ENCODE assay signal across 17 mouse cellular contexts in the genomic region with DNA sequence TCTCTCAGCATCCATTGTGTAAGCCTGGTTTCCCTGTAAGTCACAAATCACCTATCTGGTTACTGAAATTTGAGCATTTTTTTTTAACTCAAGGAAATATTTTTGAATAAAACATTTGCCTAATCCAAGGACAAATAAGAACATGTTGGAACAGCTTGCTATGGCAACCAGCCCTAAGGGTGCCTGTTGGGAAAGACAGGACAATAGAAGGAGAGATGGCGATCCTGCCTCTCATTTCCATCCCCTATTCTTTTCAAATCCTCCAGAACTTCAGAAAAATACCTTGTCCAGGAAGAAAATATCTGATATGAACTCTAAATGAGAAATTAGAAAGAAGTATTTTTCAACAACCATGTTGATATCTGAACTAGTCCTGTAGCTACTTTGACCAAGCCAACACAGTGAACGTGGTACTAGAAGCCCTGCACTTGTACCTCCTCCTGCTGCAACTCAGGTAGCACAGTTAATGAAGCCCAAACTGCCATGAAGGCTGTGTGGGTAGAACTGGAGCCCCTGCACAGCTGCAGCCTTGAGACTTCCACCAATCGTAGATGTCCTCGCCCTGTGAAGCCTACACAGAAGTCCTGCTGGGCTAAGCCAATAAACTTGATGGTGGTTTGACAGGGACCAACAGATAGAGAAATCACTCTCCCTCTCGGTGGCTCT.
"Had no signal": no experiment of that assay in that cellular context is flagged by ENCODE, and none has a peak within 500 bp of the region (broad histone marks: within the 10 kb centered on the region; RNA-seq: fewer than 3 reads in every experiment).

No protein-coding gene starts in this region.

- H3K27ac ChIP-seq: liver, embryonic 15.5 days; lung, embryonic 15.5 days; macrophage; midbrain, embryonic 13.5 days; neural tube, embryonic 12.5 days; stomach, embryonic 15.5 days; stomach, postnatal 0 days had no signal

- H3K4me2 ChIP-seq: liver, embryonic 15.5 days; lung, embryonic 15.5 days; midbrain, embryonic 13.5 days; neural tube, embryonic 12.5 days; stomach, embryonic 15.5 days had no signal

- ATAC-seq: liver, postnatal 0 days; lung, postnatal 0 days; midbrain, embryonic 13.5 days had no signal

- H3K9me3 ChIP-seq: liver, embryonic 15.5 days; lung, embryonic 15.5 days; midbrain, embryonic 13.5 days; neural tube, embryonic 12.5 days; stomach, embryonic 15.5 days had no signal

- H3K4me1 ChIP-seq: lung, embryonic 15.5 days; neural tube, embryonic 12.5 days; stomach, embryonic 15.5 days had no signal

- H3K27me3 ChIP-seq: liver, embryonic 15.5 days; lung, embryonic 15.5 days; megakaryocyte, embryonic 14.5 days; midbrain, embryonic 13.5 days; neural tube, embryonic 12.5 days; stomach, embryonic 15.5 days had no signal

- H3K4me3 ChIP-seq: liver, embryonic 15.5 days; lung, embryonic 15.5 days; megakaryocyte, embryonic 14.5 days; midbrain, embryonic 13.5 days; neural tube, embryonic 12.5 days; stomach, embryonic 15.5 days had no signal

- H3K9ac ChIP-seq: liver, embryonic 15.5 days; liver, postnatal 0 days; lung, embryonic 15.5 days; midbrain, embryonic 13.5 days; neural tube, embryonic 12.5 days; stomach, embryonic 15.5 days had no signal

- H3K36me3 ChIP-seq: lung, embryonic 15.5 days; stomach, embryonic 15.5 days had no signal

- DNase-seq: liver, postnatal 0 days; lung, adult 2 months; lung, postnatal 14 days; lung, postnatal 36 days; right cerebral cortex, postnatal 14 days; thymus, adult 2 months; thymus, postnatal 25 days; thymus, postnatal 4 days had no signal
